Mouse (Mus musculus): ENCODE results near the gene Nim1k. TPM values are rescaled to one million over a fixed set of nuclear protein-coding genes. Genes with fewer than 3 reads are reported as not detected.
A peak's percentile ranks its signal among the peaks of the same experiment; 100 is the strongest.
"Not testable (repeated sequence)": the region's sequence is repeated elsewhere in the genome, so short reads cannot be mapped to it uniquely, and the experiment has no call there.

Gene Nim1k
- total RNA-seq, 2 experiments from 2014 or later: 1.1 to 1.3 TPM

- not testable (repeated sequence) for DNase-seq (ENCODE audit: low spot score)
Measured at GRCm38 (mm10) chr13:119691958-119692357, 63.7 kb downstream of the Nim1k start.

GRCm38 (mm10) chr13:119690876-119691620 lies 64.6 kb downstream of the Nim1k start:
- no peak for DNase-seq (ENCODE audit: low spot score)
- intact Hi-C loops (cut with DNase I): loop anchor here (5.0 kb wide), 1 partner anchor 101 kb away; the partner anchor contains the start of gene Zfp131

More at GRCm38 (mm10) chr13:119691958-119692357, 63.7 kb downstream of the Nim1k start:
- intact Hi-C loops (cut with DNase I): loop anchor here (5.0 kb wide), 1 partner anchor 100 kb away; the partner anchor contains the start of gene Zfp131

GRCm38 (mm10) chr13:119690039-119690728 lies 65.5 kb downstream of the Nim1k start, which contains the start of gene Hmgcs1:
Gene Hmgcs1, plus strand, starts transcription at chr13:119690379.
- DNase-seq (ENCODE audit: low spot score): peak; percentile 99
- intact Hi-C loops (cut with DNase I): loop anchor here (5.0 kb wide), 1 partner anchor 102 kb away; the partner anchor contains the start of gene Zfp131

- intact Hi-C loops (cut with DNase I): loop anchor here (5.0 kb wide), 1 partner anchor 103 kb away; the partner anchor contains the start of gene Zfp131
- DNase-seq (ENCODE audit: low spot score): no peak
Measured at GRCm38 (mm10) chr13:119689709-119690038, 66.0 kb downstream of the Nim1k start.

- intact Hi-C loops (cut with DNase I): no loop called here
- no peak for DNase-seq (ENCODE audit: low spot score)
Measured at GRCm38 (mm10) chr13:119684416-119685177, 71.1 kb downstream of the Nim1k start.

GRCm38 (mm10) chr13:119681161-119681560 lies 74.5 kb downstream of the Nim1k start:
- intact Hi-C loops (cut with DNase I): no loop called here
- no peak for DNase-seq (ENCODE audit: low spot score)

- no peak for DNase-seq (ENCODE audit: low spot score)
- intact Hi-C loops (cut with DNase I): no loop called here
Measured at GRCm38 (mm10) chr13:119679721-119680120, 76.0 kb downstream of the Nim1k start.

- intact Hi-C loops (cut with DNase I): no loop called here
- no peak for DNase-seq (ENCODE audit: low spot score)
Measured at GRCm38 (mm10) chr13:119678794-119679193, 76.9 kb downstream of the Nim1k start.

- intact Hi-C loops (cut with DNase I); DNase-seq (ENCODE audit: low spot score): not testable (repeated sequence)
Measured at GRCm38 (mm10) chr13:119661420-119661819, 94.3 kb downstream of the Nim1k start.

Other genes with a start within 250 kb of the Nim1k start
- gene Ccl28, start 132.1 kb downstream of the Nim1k start, total RNA-seq (2021): under 1 TPM in 1 of 2 experiments, not detected in 1; 0.06 TPM
- 10 to 100 TPM; 45.2 to 46.3 TPM for gene Hmgcs1, start 65.5 kb downstream of the Nim1k start, total RNA-seq (2021)
- gene Zfp131, start 35.0 kb upstream of the Nim1k start, total RNA-seq (2021): 10 to 100 TPM; 19.0 to 20.2 TPM
- gene AF067063, start 74.3 kb upstream of the Nim1k start, total RNA-seq (2021): not detected
- not detected for gene D13Ertd608e, start 80.1 kb upstream of the Nim1k start, total RNA-seq (2021)
- gene Tcstv1, start 138.9 kb upstream of the Nim1k start, total RNA-seq (2021): not detected
- gene Gm21761, start 173.4 kb upstream of the Nim1k start, total RNA-seq (2021): not detected
- gene B020031M17Rik, start 194.9 kb upstream of the Nim1k start, total RNA-seq (2021): not detected